Mouse (Mus musculus) spleen, postnatal 10 days (tissue): ENCODE data around the gene Megf11.

Experiments used
- DNase-seq, 2 experiments: peaks; one replicate each; pipeline ENCODE4 v3.0.0; 2021 to 2022; ENCODE audit warnings: low spot score in 2 of 2

The Megf11 gene

DNA sequence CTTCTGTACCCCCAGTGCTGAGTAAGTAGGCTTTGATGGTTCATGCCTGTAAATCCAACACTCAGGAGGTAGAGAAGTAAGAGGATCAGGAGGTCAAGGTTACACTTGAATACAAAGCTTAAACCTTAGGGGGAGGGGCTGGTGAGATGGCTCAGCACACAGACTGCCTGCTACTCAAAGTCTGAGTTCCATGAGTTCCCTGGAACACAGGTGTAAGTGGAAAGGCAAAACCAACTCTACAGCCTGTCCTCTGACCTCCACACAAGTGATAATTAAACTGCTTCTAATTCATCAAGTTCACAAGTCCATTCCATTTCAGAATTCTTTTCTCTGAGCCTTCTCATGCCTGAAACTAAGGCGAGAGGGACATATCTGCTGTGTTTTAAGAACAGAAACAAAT is 265.8 kb downstream of the Megf11 start:
- DNase-seq = no peak

DNA sequence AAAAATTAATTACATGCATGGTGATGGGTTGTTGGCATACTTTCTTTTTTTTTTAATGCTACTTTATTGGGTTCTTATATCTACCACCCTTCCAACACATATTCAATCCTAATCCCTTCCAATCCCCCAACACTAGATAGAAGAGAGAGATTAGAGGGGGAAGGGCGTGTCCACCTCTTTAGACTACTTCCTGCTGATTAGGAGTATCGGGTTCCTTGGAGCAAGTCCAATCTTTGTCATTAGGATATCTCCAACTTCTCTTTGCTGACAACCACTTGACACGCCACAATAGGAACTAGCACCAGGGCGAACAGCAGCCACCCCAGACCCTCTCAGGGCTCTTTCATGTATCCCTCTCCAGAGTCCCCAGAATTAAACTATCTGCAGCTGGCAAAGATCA is 266.3 kb downstream of the Megf11 start:
- no peak for DNase-seq

DNA sequence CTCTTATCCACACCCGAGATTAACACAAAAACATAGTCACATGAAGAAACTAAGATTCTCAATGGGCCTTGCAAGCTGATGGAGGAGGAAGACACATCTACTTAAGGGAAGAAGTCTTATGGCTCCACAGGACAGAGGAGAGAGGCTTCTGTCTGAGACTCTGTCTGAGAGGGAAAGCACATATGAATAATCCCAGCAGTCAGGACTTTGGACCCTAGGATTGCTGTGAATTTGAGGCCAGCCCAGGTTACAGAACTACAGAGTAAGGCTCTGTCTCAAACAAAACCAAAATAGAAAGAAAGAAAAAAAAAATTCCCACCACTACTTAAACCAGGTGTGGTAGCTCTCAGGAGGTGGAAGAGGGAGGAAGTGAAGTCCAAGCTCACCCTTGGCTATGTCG is 266.7 kb downstream of the Megf11 start:
- DNase-seq = no peak

DNA sequence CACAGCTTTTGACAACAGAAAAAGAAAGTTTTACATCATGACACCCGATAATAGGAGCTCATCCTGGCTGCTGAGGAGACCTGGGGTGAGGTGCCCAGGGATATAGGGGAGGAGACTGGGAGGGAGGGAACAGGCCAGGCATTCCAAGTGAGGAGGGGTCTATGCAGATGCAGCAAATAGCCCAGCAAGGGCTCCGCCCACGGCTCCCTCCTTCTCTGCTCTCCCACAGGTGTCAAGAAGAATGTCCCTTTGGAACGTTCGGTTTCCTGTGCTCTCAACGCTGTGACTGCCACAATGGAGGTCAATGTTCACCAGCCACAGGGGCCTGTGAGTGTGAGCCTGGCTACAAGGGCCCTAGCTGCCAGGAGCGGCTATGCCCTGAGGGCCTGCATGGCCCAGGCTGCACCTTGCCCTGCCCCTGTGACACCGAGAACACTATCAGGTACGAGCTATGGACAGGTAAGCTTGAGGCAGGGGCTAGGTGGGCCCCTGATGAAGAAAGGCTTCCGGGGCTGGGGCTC is 267.5 kb downstream of the Megf11 start:
- no peak for DNase-seq

DNA sequence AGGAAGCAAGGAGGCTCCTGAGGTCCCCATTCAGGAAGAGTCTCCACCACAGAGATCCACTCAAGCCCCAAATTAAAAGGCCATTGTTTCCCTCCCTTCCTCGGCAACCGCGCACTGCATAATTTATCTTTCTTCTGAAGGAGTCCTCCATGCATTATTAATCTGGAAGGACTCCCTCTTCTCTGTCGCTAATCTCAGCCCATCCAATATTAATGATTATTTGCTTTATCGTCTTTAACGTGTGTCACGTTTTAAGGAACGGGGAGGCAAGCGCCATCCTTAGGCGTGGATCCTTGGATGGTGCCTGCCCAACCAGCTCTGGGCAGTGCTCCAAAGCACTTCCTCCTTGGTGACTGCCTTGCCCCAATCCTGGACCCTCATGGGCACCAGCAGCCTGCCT is 269.3 kb downstream of the Megf11 start:
- DNase-seq = no peak

DNA sequence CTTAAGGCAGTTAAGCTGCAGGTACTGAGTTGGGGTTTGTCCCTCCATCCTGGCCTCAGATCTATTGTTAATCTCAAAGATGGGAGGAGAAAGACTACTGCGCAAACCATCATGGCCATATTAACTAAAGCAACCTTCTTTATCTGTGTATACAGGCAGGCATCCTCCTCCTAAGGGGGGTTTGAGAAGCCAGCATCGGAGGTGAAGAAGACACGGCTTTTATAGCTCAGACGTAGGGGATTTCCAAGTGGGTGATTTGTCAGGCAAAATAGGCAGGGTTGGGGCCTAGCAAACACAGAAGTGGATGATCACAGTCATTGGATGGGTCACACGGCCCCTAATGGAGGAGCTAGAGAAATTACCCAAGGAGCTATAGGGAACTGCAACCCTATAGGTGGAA is 271.2 kb downstream of the Megf11 start:
- DNase-seq = no peak

DNA sequence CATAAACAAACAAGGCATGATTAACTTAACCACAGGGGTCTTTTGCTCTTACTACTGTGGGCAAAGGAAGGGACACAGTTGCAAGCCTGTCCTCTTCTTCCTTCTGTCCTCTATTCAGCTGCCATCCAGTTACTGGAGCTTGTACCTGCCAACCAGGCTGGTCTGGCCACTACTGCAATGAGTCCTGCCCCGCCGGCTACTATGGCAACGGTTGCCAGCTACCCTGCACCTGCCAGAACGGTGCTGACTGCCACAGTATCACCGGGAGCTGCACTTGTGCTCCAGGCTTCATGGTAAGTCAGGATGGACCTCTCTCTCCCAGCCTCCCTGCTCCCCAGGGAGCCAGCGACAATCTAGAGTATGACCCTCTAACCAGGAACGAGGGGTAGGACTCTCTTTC is 274.8 kb downstream of the Megf11 start:
- no peak for DNase-seq

DNA sequence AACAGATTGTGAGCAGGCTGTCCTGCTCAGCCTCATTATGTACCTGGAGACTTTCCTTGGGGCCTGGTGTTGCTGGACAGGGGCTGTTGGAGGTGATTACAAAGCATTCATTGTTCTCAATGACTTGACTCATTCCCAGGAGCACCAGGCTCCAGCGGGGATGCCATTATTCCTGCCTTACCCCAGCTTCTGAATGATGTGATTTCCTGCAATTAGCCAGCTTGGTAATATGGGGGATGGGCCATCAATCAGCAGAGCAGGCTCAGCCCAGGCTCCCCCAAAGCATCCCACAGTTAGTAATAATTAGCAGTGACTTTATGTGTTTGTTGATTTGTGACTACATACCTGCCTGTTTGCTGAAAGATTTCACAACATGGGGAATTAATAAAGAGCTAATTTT is 279.2 kb downstream of the Megf11 start:
- no peak for DNase-seq

DNA sequence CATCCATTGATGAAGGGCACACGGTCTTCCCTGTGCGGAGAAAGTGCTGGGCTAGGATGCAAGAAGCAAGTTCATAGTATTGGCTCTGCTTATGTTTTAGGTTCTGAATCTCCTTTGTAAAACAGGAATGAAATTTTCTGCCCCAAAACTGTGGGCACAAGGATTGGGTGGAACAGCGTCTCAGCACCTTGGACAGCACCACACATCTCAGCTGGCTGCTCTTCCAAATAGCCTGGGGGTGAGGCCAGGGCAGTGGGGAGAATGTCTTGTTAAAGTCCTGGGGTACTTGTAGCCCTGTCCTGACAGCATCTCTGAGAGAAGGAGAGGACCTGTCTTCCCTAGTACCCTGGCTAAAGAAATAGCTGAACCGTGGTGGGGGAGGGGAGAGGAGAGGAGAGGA is 281.1 kb downstream of the Megf11 start:
- DNase-seq = peak in 1 of 2 experiments; percentile 54

DNA sequence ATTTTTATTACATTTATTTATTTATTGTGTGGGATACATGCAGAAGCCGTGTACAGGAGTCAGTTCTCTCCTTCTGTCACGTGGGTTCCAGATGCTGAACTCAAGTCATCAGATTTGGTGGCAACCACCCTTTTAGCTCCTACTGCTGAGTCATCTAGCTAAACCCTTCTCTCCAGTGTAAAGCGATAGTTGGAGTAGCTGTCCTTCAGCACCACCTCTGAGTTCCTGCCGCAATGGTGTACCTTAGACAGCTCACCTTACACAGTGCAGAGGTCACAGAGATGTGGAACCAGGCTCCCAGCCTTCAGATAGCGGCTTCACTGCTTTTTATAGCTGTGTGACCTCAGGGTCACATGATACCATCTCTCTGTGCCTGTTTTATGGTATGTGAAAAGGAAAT is 282.1 kb downstream of the Megf11 start:
- peak in 1 of 2 experiments; percentile 37 for DNase-seq

DNA sequence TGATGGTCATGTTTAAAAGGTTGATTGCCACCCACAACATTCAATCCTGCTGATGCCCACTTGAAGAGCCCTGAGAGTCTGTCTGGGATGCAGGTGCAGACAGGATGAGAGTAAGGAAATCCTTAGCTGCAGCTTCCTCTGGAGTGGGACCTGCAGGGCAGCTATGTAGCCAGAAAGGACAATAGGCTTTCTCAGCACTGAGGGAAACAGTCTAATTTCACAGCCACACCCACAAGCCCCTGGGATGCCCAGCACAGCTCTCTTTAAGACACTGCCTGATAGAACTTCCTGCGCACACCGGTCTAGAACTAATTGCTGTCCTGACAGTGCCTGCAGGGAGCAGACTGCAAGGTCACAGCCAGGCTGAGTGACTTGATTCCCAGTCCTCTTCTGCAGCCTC is 282.6 kb downstream of the Megf11 start:
- DNase-seq = no peak

DNA sequence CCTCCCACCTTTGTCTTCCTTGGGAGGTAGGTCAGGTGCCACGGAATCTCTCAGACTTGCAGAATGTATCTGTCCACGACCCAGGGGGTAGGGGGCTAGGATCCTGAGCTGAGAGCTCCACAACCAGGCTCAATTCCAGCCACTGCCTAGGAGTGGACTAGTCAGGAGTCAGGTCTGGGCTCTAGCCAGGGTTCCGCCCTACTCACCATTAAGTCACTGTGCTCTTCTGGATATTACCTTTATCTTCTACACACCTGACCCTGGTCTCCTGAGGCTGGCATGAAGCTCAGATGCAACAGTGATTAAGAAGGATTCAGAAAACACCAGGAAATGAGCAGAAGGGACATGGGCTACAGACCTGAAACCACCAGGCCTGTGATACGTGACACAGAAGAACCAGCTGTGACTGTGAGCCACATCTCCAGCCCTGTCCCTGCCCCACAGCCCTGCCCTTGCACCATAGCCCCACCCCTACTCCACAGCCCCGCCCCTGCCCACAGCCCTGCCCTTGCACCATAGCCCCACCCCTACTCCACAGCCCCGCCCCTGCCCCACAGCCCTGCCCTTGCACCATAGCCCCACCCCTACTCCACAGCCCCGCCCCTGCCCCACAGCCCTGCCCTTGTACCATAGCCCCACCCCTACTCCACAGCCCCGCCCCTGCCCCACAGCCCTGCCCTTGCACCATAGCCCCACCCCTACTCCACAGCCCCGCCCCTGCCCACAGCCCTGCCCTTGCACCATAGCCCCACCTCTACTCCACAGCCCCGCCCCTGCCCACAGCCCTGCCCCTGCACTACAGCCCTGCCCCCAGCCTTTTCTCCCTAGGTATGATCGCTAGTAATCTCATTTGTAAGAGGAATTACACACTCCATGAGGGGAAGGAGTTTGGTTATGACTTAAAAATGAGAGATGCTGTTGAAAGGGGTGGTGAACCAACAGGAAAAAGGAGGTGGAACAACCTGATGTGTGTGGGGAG is 286.2 kb downstream of the Megf11 start:
- peak in 1 of 2 experiments; percentile 64 for DNase-seq

DNA sequence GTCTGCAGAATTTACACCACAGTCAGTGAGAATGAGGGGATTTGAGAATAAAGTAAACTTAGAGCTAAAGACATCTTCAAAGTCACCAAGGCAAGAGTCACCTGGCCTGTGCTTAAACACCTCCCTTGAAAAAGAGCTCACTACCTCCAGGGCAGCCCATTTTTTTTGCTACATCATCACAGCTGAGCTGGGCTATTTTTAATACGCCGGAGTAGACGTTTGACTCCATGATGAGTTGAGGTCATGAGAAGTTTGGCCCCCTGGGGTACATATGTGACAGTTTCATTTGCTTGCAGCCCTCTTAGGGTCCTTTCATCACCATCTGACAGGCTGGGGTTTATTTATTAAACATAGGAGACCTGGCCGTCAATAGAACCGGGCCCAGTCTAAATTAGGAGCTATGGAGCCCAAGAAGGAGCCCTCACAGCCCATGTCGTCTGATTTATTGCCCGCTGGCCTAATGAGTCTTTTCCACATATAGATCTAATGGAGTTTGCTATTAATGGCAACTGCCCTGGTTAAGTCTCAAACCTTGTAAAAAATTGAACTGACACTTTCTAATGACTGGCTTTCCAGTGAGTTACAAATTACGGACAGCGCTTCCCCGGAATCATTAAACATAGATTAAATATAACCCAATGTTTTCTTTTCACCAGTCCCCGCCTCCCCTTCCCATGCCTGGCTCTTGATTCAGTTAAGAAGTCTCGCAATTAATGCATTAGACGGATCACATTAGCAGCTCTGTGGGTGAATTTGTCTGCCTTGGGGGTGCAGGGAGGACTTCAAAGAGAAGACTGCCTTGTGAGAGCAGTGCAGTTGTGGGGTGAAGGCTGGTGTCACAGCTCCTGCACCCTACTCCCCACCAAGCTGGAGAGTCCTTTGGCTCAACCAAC is 301.9 kb downstream of the Megf11 start:
- no peak for DNase-seq

DNA sequence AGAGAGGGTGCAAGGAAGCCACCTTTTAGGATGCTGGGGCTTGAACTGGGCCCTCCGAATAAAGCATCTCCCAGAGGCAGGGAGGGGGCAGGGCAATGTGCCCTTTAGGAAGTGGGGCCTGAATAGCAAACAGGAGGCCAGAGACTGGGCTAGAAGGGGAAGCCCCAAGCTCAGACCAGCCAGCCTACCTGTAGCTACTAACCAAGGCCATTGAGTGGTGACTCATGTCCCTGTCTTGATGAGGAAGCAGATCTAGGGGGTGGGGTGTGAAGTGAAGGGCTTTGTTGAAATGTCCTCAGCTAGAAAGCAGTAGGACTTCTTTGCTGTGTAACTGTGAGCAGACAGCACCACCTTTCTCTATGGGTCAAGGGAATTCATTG is 302.6 kb downstream of the Megf11 start:
- no peak for DNase-seq

DNA sequence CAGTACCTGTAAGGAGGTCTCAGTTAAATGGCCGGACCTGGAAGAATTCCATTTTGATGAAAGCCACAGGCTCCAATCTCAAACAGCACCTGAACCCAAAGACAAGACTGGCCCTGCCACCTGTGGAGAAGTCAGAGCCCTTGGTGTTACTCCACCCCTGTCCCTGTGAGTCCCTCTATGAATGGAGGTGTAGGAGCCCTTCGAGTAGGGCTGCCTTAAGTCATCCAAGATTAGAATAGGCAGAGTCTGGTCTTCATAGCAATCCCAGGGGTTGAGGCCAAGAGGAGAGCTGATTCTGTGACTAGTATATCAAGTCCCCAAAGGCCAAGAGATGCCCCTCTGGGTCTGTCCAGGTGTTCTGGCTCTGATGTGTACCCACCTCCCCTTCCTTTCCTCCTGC is 305.3 kb downstream of the Megf11 start:
- DNase-seq = no peak

DNA sequence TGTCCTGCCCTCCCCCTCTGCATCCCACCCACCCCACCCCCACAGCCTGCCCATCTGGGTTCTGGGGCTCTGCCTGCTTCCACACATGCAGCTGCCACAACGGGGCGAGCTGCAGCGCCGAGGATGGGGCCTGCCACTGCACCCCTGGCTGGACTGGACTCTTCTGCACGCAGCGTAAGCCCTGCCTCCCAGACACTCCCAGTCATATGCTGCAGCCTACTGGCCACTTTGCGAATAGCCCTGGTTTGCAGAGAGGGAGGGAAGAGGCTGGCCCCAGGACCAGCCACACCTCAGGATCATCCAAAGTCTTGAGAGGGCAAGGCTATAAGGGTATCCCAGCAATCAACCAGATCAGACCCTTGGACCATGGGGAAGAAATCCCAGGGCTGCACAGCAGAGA is 305.8 kb downstream of the Megf11 start:
- DNase-seq = peak in 1 of 2 experiments; percentile 60

DNA sequence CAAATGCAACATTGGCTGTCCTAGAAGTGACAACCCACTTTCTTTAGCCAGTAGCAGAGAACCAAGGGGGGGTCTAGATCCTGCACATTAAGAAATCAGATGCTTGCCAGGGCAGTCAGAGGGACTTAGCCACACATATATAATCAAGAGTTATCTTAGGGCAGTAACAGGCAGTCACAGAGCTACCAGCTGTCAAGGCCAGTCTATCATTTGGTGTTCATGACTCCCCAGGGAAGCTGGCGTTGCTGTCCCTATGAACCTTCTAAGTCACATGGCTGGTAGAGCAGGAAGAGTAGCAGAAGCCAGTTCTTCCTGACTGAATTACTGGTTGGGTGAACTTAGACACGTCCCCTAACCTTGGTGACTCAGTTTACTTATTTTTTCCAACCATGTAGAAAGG is 307.7 kb downstream of the Megf11 start:
- DNase-seq = no peak

DNA sequence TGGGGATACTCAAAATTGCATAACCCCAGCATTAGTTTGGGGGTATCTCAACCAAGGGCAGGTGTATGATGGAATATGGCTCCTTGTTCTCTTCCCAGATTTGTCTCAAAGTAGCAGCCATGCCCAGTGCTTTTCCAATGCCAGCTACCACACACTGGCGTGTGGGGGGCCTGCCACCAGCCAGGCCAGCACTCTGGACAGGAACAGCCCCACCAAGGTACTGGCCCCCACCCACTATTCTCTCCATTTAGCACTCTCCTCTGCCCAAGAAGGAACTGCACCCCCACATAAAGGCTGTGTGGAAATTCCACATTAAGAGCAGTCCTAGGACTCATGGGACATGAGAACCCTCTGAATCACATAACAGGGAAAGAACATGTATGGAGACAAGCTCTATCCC is 309.8 kb downstream of the Megf11 start:
- DNase-seq = no peak

DNA sequence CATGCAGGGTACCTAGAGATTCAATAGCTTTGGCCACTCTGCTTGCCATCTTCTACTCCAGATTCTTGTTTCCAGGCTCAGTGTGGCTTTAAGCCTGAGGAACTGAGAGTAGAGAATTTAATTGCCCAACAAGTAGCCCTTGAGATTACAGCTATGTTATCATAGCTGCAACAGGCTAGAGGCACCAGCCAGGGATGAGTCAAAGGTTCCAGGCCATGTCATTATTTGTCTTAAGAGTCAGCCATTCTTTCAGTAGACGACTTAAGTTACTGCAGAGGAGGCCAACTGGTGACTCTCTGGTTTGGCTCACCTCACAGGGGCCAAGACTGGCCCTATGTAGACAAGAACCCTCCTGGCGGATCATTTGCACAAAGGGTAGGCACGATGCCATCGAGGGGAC is 311.0 kb downstream of the Megf11 start:
- no peak for DNase-seq

DNA sequence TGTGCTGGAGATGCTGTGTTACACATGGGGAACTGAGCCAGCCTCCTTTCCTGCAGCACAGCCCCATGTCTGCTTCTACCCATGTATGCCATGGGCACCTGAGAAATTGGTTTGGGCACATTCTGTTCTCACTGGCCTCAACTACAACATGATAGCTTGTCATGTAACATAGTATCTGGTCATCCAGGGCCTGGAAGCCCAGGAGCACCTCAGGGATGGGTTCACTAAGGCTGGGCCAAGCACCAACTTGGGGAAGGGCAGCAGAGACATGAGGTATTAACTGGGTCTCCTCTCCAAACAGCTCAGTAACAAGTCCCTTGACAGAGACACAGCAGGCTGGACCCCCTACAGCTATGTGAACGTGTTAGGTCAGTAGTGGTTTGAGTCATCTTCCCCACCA is 311.6 kb downstream of the Megf11 start:
- no peak for DNase-seq

DNA sequence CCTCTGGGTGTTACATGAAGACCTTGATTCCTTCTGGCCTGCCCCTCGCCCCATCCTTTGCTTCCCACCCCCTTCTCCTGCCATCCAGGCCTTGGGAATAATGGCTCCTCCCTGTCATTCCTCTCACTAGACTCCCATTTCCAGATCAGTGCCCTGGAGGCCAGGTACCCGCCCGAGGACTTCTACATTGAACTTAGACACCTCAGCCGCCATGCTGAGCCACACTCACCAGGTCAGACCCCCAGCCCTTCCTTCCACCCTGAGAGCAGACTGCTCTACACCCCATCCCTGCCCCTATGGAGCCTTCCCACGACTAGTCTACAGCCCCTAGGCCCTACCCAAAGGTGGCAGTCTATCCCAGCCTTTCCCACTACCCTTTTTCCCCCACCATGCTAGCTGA is 312.3 kb downstream of the Megf11 start:
- DNase-seq = no peak

DNA sequence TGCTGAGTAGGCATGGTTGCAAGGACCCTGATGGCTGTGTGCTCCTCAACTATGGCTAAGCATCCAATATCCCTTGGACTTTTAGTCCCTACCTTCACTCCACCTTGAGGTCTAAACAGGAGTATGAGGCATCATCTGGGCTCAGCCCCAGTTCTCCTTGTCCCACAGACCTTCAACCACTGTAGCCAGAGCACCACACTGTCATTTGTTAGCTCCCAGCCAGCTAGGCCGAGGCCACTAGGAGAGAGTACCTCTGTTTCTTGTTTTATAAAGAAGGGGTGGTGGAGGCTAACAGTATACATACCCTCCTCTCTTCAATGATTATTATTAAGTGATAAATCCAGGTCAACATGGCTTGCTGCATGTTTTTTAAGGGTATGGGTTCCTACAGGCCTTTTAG is 313.2 kb downstream of the Megf11 start:
- DNase-seq = no peak
